Mouse (Mus musculus) thymus, adult 2 months (tissue): ENCODE measurements around the gene Phlpp1.

Experiments used
- CTCF ChIP-seq: fragments of 200-500 bp; IDR thresholded peaks from 2 replicates; pipeline ENCODE4 v1.5.1; 2012; ENCODE audit warnings: mild to moderate bottlenecking, control low read depth, low read length, moderate library complexity, borderline replicate concordance; ENCODE audit not compliant: control insufficient read depth, poor library complexity, insufficient read depth; ENCODE audit errors: extremely low read depth
- POLR2A ChIP-seq: fragments of 200-500 bp; IDR thresholded peaks from 2 replicates; pipeline ENCODE4 v1.6.1; 2012; ENCODE audit warnings: mild to moderate bottlenecking, low read length, control low read depth, moderate library complexity; ENCODE audit not compliant: control insufficient read depth, poor library complexity, insufficient read depth; ENCODE audit errors: extremely low read depth

- TF ChIP-seq POLR2A (no peak), CTCF (no peak)
Measured at GRCm38 (mm10) chr1:106160916-106161315, 10.6 kb upstream of the Phlpp1 start.
